Mouse (Mus musculus) G1E (cell line): ENCODE data around the gene Adap1.

ENCODE experiments used
- CTCF ChIP-seq: IDR thresholded peaks from 2 replicates; pipeline ENCODE4 v1.5.1; 2012; ENCODE audit warnings: low read depth, low read length, inconsistent platforms, mixed read lengths
- GATA1 ChIP-seq: IDR thresholded peaks from 2 replicates; pipeline ENCODE4 v1.6.1; 2012; ENCODE audit warnings: borderline replicate concordance, low read length, inconsistent platforms, mixed read lengths
- GATA2 ChIP-seq: IDR thresholded peaks from 2 replicates; pipeline ENCODE4 v1.6.1; 2012; ENCODE audit warnings: low read depth, low read length, inconsistent platforms, borderline replicate concordance
- POLR2AphosphoS5 ChIP-seq: IDR thresholded peaks from 2 replicates; pipeline ENCODE4 v1.6.1; 2012; ENCODE audit warnings: low read depth, low read length, inconsistent platforms; ENCODE audit not compliant: insufficient replicate concordance
- TAL1 ChIP-seq: conservative IDR thresholded peaks from 2 replicates; pipeline ENCODE4 v1.6.1; 2012; ENCODE audit warnings: low read depth, low read length, inconsistent platforms, mixed read lengths

DNA sequence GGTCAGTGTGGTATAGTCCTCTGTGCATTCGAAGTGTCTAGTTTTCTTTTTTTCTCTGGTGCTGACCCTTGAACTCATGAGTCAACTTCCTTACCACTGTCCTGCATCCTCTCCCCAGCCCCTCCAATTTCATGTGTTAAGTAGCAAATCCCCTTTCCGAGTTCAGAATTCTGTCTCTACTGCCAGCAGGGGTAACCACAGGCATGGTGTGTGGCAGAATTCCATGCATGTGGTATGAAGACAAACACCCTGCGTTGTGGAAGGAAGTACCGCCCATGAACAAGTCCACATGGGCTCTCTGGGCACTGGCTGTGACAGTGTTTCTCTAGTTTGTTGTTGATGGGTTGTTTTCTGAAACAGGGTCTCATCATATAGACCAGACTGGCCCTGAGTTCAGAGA lies 57.8 kb downstream of the Adap1 start:
- TF ChIP-seq CTCF: no peak
- no peak for TF ChIP-seq POLR2AphosphoS5
- no peak for TF ChIP-seq TAL1
- TF ChIP-seq GATA1: no peak
- TF ChIP-seq GATA2: no peak
